Mouse (Mus musculus) cerebellum, postnatal 36 days (tissue): ENCODE data around the gene Golph3l.

Source experiments
- DNase-seq, 2 experiments: peaks; one replicate each; pipeline ENCODE4 v3.0.0; 2021 to 2022; ENCODE audit warnings: mixed read lengths in 2 of 2

Golph3l gene

GRCm38 (mm10) chr3:95657108-95657507 lies 68.4 kb downstream of the Golph3l start:
- no peak for DNase-seq

DNA sequence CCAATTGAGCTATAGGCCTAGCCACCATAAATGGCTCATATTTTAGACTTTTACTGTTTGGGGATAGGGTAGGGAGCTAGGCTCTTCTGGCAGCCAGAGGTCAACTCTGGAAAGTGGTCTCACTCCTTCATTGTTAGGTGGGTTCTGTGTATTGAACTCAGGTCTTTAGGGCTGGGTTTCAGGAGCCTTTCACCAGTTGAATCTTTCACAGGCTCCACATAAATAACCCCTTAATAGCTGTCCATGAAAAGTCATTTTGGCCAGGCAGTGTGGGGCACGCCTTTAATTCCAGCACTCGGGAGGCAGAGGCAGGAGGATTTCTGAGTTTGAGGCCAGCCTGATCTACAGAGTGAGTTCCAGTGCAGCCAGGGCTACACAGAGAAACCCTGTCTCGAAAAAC lies 69.0 kb downstream of the Golph3l start:
- no peak for DNase-seq

DNA sequence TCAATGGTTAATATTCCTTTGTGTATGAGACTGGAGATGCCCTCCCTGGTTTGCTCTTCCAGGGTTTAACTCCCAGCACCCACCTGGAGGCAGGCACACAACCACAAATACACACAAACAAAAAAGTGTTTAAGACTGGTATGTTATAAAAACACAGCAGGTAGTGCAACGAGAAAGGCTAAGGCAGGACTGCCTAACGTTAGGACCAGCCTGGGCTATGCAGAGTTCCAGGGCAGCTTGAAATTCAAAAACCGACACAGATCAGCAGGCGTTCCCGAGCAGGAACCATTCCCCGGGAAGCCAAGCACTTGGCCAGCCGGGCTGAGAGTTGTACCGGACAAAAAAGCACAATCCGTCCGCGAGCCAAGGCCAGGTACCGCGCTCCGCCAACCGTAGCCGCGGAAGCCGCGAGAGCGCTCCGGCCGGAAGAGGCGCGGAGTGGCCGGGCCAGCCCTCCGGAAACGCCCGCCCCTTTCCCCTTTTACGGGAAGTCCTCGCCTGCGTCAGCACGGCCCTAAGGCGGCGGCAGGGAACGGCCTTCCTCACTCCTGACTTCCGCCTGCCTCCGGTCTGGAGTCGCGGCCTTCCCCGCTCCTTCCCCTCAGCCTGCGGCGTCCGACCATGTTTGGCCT lies 69.6 kb downstream of the Golph3l start, which contains the start of gene Mcl1:
TSS of gene Mcl1 (plus strand) at position 553 of the 632 bp plus-strand sequence.
- DNase-seq = peak; percentile 92 to 94

DNA sequence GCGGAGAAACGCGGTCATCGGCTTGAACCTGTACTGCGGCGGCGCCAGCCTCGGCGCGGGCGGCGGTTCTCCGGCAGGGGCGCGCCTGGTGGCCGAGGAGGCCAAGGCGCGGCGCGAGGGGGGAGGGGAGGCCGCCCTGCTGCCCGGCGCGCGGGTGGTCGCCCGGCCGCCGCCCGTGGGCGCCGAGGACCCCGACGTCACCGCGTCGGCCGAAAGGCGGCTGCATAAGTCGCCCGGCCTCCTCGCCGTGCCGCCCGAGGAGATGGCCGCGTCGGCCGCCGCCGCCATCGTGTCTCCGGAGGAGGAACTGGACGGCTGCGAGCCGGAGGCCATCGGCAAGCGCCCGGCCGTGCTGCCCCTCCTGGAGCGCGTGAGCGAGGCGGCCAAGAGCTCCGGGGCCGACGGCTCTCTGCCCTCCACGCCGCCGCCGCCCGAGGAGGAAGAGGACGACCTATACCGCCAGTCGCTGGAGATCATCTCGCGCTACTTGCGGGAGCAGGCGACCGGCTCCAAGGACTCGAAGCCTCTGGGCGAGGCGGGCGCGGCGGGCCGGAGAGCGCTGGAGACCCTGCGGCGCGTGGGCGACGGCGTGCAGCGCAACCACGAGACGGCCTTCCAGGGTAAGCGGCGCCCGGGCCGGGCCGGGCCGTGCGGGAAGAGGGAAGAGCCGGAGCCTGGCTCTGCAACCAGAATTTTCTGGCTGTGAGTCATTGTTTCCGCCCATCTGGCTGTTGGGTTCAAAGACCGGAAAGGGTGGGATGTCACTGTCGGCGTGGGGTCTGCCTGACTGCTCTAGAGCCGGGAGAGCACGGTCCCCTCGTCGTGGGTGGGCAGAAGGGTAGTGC lies 70.4 kb downstream of the Golph3l start:
- peak; percentile 52 to 56 for DNase-seq

GRCm38 (mm10) chr3:95659948-95660347 lies 71.2 kb downstream of the Golph3l start:
- DNase-seq = no peak

DNA sequence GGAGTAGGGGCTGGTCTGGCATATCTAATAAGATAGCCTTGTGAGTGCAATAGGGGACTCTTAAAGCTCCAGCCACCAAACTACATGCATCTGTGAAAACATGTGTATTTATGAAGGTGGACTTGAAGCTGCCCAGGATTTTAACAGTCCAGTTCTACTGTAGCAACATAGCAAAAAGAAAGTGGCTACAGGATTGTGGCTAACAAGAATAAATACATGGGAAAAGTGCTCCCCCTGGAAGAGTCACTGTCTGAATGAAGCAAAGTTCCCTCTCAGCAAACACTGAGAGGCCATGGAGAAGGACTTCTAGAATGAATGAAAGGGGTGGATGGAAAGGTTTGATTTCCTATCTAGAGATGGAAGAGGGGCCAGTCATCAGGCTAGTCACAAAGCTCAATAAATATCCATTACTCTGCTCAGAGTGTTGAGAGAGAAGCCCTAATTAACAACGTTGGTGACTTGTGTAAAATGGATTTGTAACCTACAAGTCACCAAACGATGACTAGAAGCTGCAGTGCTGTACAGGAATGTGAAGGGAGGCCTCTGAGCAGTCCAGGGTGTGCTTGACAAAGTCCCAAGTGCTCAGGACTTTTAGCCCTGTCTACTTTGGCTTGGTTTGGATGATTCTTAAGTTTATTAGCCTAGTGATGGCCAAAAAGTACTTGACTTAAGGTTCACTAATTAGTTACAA lies 72.2 kb downstream of the Golph3l start:
- no peak for DNase-seq

DNA sequence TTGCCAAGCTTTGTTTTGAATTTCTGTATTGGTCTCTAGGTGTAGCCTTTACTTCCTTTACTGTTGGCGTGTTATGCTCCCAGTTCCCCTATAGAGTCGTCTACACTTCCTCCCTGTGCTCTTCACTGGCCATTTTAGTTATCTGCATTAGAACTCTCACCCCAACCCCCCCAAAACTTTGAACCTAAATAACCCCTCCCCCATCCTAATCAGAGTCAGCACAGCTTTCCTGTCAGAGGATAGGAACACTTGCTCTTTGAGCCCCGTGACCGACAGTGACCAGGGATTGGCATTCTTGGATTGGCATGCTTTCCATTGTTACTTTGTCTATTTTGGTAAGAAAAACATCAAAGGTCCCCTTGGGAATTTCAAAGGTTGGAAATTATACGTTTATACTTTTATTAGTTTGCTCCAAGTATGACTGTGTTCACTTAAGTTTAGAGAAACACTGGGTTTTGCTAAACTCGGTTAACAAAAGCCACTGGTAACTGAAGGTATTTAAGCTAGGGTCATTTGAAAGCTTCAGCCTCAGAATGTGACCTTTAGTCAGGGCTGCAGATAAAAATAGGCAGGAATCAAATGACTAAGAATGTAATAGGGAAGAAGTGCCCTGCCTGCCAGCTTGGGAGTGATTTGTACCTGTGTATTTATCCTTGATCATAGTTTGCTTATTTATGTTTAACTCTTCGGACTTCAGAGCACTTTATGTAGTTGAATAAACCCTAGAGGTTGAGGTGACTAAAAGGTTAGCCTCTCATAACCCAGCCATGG lies 73.4 kb downstream of the Golph3l start:
- no peak for DNase-seq

GRCm38 (mm10) chr3:95662724-95663449 lies 74.2 kb downstream of the Golph3l start:
- DNase-seq = no peak

DNA sequence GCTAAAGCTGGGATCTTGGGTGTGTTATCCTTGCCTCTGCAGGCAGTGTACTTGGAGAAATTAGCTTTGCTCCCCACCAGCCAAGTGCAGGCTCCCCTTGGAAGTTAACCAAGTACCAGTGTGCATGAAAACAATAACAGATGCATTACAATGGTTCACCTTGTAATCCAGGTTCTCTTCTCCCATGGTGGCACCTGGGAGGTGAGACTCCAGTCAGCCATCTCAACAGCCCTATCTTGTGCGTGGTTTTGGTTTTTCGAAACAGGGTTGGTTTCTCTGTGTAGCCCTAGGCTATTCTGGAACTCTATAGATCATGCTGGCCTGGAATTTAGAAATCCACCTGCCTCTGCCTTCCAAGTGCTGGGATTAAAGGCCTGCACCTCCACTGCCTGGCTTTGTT lies 74.8 kb downstream of the Golph3l start:
- no peak for DNase-seq

GRCm38 (mm10) chr3:95663969-95664608 lies 75.4 kb downstream of the Golph3l start:
- DNase-seq = no peak

GRCm38 (mm10) chr3:95664940-95665352 lies 76.2 kb downstream of the Golph3l start:
- no peak for DNase-seq

DNA sequence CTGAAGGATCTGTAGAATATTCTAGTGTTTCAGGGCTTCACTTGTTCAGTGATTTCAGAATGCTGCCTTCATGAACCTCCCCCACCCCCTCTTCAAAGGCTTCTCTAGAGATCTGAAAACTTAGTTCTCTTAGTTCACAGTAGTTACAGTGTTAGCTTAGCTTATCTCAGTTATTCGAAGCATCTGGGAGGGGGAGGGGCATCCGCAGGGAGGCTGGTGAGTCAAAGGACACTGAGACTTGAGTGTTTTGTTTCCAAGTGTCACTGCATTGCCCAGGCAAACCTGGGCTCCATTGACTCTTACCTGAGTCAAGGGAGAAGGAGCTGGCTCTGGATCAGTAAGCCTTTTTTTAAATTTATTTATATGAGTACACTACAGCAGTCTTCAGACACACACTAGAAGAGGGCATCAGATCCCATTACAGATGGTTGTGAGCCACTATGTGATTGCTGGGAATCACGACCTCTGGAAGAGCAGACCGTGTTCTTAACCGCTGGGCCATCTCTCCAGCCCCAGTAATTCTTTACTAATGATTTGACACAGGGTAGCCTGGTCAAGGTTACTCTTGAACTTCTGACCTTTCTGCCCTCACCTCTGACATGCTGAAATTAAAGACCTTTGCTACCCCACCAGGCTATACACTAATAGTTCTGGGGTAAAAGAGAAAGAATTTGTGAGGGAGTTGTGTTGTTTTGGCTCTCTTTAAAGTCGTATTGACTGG lies 77.5 kb downstream of the Golph3l start:
- DNase-seq = no peak

- no peak for DNase-seq
Observed at GRCm38 (mm10) chr3:95667521-95667920, 78.8 kb downstream of the Golph3l start.

- DNase-seq = peak; percentile 31 to 43
Observed at GRCm38 (mm10) chr3:95668026-95668425, 79.3 kb downstream of the Golph3l start.
